Mouse (Mus musculus): ENCODE data around the gene Ror2. TPM values are rescaled to one million over a fixed set of nuclear protein-coding genes. Genes with fewer than 3 reads are reported as not detected.

The Ror2 gene
- polyA plus RNA-seq, 1 experiment: not detected

GRCm38 (mm10) chr13:53248080-53248479 lies 37.8 kb downstream of the Ror2 start:
- TF ChIP-seq TAL1 (IDR thresholded peaks at IDR 0.05; ENCODE audit: low read length): no peak
- TF ChIP-seq GATA1 (IDR thresholded peaks at IDR 0.05; ENCODE audit: low read length): no peak
- Histone ChIP-seq H3K36me3 (ENCODE audit: control insufficient read depth) (no peaks in the 10 kb centered on the region), H3K27me3 (ENCODE audit: control insufficient read depth) (no peaks in the 10 kb centered on the region), H3K9me3 (ENCODE audit: control insufficient read depth, low read length) (peaks cover 3% of the 10 kb centered on the region; the same call in 1 of the 2 replicates), H3K4me1 (ENCODE audit: control insufficient read depth) (no peaks in the 10 kb centered on the region), H3K4me3 (replicated peaks) (no peak overlapping the region)

GRCm38 (mm10) chr13:53247175-53247574 lies 38.7 kb downstream of the Ror2 start:
- Histone ChIP-seq H3K9me3 (ENCODE audit: control insufficient read depth, low read length) (peaks cover 5% of the 10 kb centered on the region; the same call in 1 of the 2 replicates), H3K4me3 (replicated peaks) (no peak overlapping the region)

GRCm38 (mm10) chr13:53244151-53244550 lies 41.8 kb downstream of the Ror2 start:
- TF ChIP-seq GATA1 (IDR thresholded peaks at IDR 0.05; ENCODE audit: low read length) (no peak), TAL1 (IDR thresholded peaks at IDR 0.05; ENCODE audit: low read length) (no peak)
- Histone ChIP-seq H3K27me3 (ENCODE audit: control insufficient read depth) (no peaks in the 10 kb centered on the region), H3K4me3 (replicated peaks) (no peak overlapping the region), H3K36me3 (ENCODE audit: control insufficient read depth) (no peaks in the 10 kb centered on the region), H3K9me3 (ENCODE audit: control insufficient read depth, low read length) (peaks cover 9% of the 10 kb centered on the region; the same call in 1 of the 2 replicates), H3K4me1 (ENCODE audit: control insufficient read depth) (no peaks in the 10 kb centered on the region)

More at GRCm38 (mm10) chr13:53247175-53247574, 38.7 kb downstream of the Ror2 start:
- Histone ChIP-seq H3K27me3 (ENCODE audit: control insufficient read depth) (no peaks in the 10 kb centered on the region), H3K36me3 (ENCODE audit: control insufficient read depth) (no peaks in the 10 kb centered on the region), H3K4me1 (ENCODE audit: control insufficient read depth) (no peaks in the 10 kb centered on the region)
- TF ChIP-seq TAL1 (IDR thresholded peaks at IDR 0.05; ENCODE audit: low read length) (no peak), GATA1 (IDR thresholded peaks at IDR 0.05; ENCODE audit: low read length) (no peak)

- no peaks in the 10 kb centered on the region for H3K4me1 ChIP-seq (ENCODE audit: control insufficient read depth)
- TF ChIP-seq GATA1 (IDR thresholded peaks at IDR 0.05; ENCODE audit: low read length): no peak
- TF ChIP-seq TAL1 (IDR thresholded peaks at IDR 0.05; ENCODE audit: low read length): no peak
- H3K27me3 ChIP-seq (ENCODE audit: control insufficient read depth): peaks cover 16% of the 10 kb centered on the region
- H3K9me3 ChIP-seq (ENCODE audit: control insufficient read depth, low read length): peaks cover 5% of the 10 kb centered on the region; the same call in 1 of the 2 replicates
- H3K4me3 ChIP-seq (replicated peaks): no peak overlapping the region
- no peaks in the 10 kb centered on the region for H3K36me3 ChIP-seq (ENCODE audit: control insufficient read depth)
These were observed 48.5 kb downstream of the Ror2 start for GRCm38 (mm10) chr13:53237455-53237854.

GRCm38 (mm10) chr13:53236434-53237401 lies 49.2 kb downstream of the Ror2 start:
- peaks cover 16% of the 10 kb centered on the region for H3K27me3 ChIP-seq (ENCODE audit: control insufficient read depth)
- H3K4me3 ChIP-seq (replicated peaks): no peak overlapping the region
- peaks cover 4% of the 10 kb centered on the region; the same call in 1 of the 2 replicates for H3K9me3 ChIP-seq (ENCODE audit: control insufficient read depth, low read length)
- H3K36me3 ChIP-seq (ENCODE audit: control insufficient read depth): no peaks in the 10 kb centered on the region
- no peak for TF ChIP-seq TAL1 (IDR thresholded peaks at IDR 0.05; ENCODE audit: low read length)
- no peak for TF ChIP-seq GATA1 (IDR thresholded peaks at IDR 0.05; ENCODE audit: low read length)
- no peaks in the 10 kb centered on the region for H3K4me1 ChIP-seq (ENCODE audit: control insufficient read depth)

- H3K9me3 ChIP-seq (ENCODE audit: control insufficient read depth, low read length): peaks cover 2% of the 10 kb centered on the region; the same call in 1 of the 2 replicates
- TF ChIP-seq TAL1 (IDR thresholded peaks at IDR 0.05; ENCODE audit: low read length) (no peak), GATA1 (IDR thresholded peaks at IDR 0.05; ENCODE audit: low read length) (no peak)
- peaks cover 16% of the 10 kb centered on the region for H3K27me3 ChIP-seq (ENCODE audit: control insufficient read depth)
These were observed 50.0 kb downstream of the Ror2 start for GRCm38 (mm10) chr13:53235953-53236352.

GRCm38 (mm10) chr13:53234844-53235243 lies 51.1 kb downstream of the Ror2 start:
- no peaks in the 10 kb centered on the region for H3K9me3 ChIP-seq (ENCODE audit: control insufficient read depth, low read length)
- TF ChIP-seq TAL1 (IDR thresholded peaks at IDR 0.05; ENCODE audit: low read length): no peak
- TF ChIP-seq GATA1 (IDR thresholded peaks at IDR 0.05; ENCODE audit: low read length): no peak
- no peak overlapping the region for H3K4me3 ChIP-seq (replicated peaks)
- no peaks in the 10 kb centered on the region for H3K36me3 ChIP-seq (ENCODE audit: control insufficient read depth)
- H3K4me1 ChIP-seq (ENCODE audit: control insufficient read depth): no peaks in the 10 kb centered on the region
- H3K27me3 ChIP-seq (ENCODE audit: control insufficient read depth): peaks cover 16% of the 10 kb centered on the region

More at GRCm38 (mm10) chr13:53235953-53236352, 50.0 kb downstream of the Ror2 start:
- H3K4me3 ChIP-seq (replicated peaks): no peak overlapping the region
- no peaks in the 10 kb centered on the region for H3K36me3 ChIP-seq (ENCODE audit: control insufficient read depth)
- H3K4me1 ChIP-seq (ENCODE audit: control insufficient read depth): no peaks in the 10 kb centered on the region

- TF ChIP-seq GATA1 (IDR thresholded peaks at IDR 0.05; ENCODE audit: low read length) (no peak), TAL1 (IDR thresholded peaks at IDR 0.05; ENCODE audit: low read length) (no peak)
- H3K27me3 ChIP-seq (ENCODE audit: control insufficient read depth): peaks cover 16% of the 10 kb centered on the region
- no peak overlapping the region for H3K4me3 ChIP-seq (replicated peaks)
- H3K36me3 ChIP-seq (ENCODE audit: control insufficient read depth): no peaks in the 10 kb centered on the region
- H3K4me1 ChIP-seq (ENCODE audit: control insufficient read depth): no peaks in the 10 kb centered on the region
- H3K9me3 ChIP-seq (ENCODE audit: control insufficient read depth, low read length): peaks cover 3% of the 10 kb centered on the region; the same call in 1 of the 2 replicates
These were observed 51.8 kb downstream of the Ror2 start for GRCm38 (mm10) chr13:53233826-53234786.

Measured in erythroblast, embryonic 14.5 days (primary cell).